Mouse (Mus musculus) lung, adult 2 months (tissue): ENCODE data around the gene Rnft2.

Experiments used
- CTCF ChIP-seq: fragments of 200-500 bp; IDR thresholded peaks from 2 replicates; pipeline ENCODE4 v1.5.1; 2011; ENCODE audit warnings: mild to moderate bottlenecking, low read length, control low read depth; ENCODE audit not compliant: insufficient read depth
- POLR2A ChIP-seq: fragments of 200-500 bp; IDR thresholded peaks from 2 replicates; pipeline ENCODE4 v1.6.1; 2011; ENCODE audit warnings: low read depth, mild to moderate bottlenecking, control low read depth, low read length, borderline replicate concordance; ENCODE audit errors: extremely low read depth

DNA sequence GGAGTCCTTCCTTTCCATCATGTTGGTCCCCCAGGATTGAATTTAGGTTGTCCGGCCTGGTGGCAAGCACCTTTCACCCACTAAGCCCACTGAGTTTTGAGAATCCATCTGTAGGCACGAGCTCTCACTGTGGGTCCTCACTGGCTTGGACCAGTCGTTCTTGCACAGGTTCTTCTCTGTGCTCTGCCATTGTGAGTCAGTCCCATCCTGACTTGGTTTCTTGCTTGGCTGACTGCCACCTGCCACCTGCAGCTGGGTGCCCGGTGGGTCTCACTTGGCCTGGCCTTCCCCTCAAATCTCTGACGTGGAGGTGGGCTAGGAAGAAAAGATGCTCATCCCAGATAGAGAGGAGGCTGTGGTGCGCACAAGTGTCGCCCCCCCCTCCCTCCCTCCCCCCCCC is 6.1 kb upstream of the Rnft2 start:
- TF ChIP-seq POLR2A (no peak), CTCF (no peak)
